Mouse (Mus musculus): ENCODE results near the gene Psma7. TPM values are rescaled to one million over a fixed set of nuclear protein-coding genes. Genes with fewer than 3 reads are reported as not detected.

The Psma7 gene
- polyA plus RNA-seq, 1 experiment: 559 TPM

DNA sequence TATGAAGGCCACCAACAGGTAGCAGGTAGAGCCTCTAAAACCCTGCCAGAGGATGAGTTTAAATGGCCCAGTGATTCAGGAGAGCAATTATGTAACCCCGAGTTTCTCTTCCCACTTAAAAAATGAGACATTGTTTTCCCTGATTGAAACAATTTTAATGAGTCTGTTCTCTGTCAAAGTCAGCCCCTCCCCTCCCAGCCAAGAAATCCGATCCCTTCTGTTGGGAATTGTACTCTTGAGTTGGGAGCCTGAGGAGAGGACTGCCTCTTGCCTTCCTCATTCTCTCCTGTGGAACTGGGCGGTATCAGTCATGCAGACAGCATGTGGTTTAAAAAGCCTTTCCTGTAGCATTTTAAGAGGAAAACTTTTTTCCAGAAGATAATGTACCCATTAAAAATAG is 42.3 kb upstream of the Psma7 start:
- H3ac ChIP-seq (ENCODE audit: control insufficient read depth, insufficient read length, low read depth): no peak overlapping the region
- no peaks in the 10 kb centered on the region for H3K79me2 ChIP-seq (ENCODE audit: control insufficient read depth, insufficient read depth)
- no peak overlapping the region for H3K4me3 ChIP-seq (ENCODE audit: insufficient read depth, poor library complexity, severe bottlenecking)
- H3K79me3 ChIP-seq (ENCODE audit: low read depth): no peaks in the 10 kb centered on the region
- H3K36me3 ChIP-seq (ENCODE audit: control insufficient read depth, insufficient read depth): peaks cover 32% of the 10 kb centered on the region
- TF ChIP-seq CTCF (IDR thresholded peaks at IDR 0.05; ENCODE audit: control insufficient read depth, insufficient read depth, insufficient read length) (no peak), USF1 (IDR thresholded peaks at IDR 0.05; ENCODE audit: low read depth) (no peak), MAX (IDR thresholded peaks at IDR 0.05) (no peak), MYOD1 (IDR thresholded peaks at IDR 0.05; ENCODE audit: control insufficient read depth, insufficient read length, low read depth) (no peak), FOSL1 (IDR thresholded peaks at IDR 0.05; ENCODE audit: insufficient read depth, low read length, poor library complexity, severe bottlenecking) (no peak), CEBPB (IDR thresholded peaks at IDR 0.05; ENCODE audit: low read depth) (no peak), MYOG (IDR thresholded peaks at IDR 0.05; ENCODE audit: control insufficient read depth, extremely low read depth, insufficient read length) (no peak)
- peaks cover 10% of the 10 kb centered on the region for H3K27me3 ChIP-seq (ENCODE audit: control insufficient read depth, insufficient read depth, insufficient read length)

DNA sequence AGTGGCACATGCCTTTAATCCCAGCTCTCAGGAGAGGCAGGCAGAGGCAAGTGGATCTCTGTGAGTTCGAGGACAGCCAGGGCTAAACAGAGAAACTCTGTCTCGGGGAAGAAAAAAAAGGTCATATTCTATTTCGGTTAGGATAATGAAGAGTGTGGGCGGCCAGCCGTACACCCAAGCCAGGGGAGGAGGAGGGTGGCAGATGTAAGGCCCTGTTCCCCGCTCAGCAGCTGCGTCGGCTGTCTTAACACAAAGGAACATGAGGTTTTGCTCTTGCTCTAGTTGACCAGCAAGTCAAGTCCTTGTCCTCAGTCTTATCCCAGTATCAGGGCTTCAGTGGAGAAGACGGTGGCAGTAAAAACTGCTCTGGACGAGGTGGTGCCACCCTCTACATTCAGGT is 40.8 kb upstream of the Psma7 start:
- H3ac ChIP-seq (ENCODE audit: control insufficient read depth, insufficient read length, low read depth): no peak overlapping the region
- no peaks in the 10 kb centered on the region for H3K27me3 ChIP-seq (ENCODE audit: control insufficient read depth, insufficient read depth, insufficient read length)
- TF ChIP-seq CTCF (IDR thresholded peaks at IDR 0.05; ENCODE audit: control insufficient read depth, insufficient read depth, insufficient read length) (no peak), MYOD1 (IDR thresholded peaks at IDR 0.05; ENCODE audit: control insufficient read depth, insufficient read length, low read depth) (no peak), MAX (IDR thresholded peaks at IDR 0.05) (no peak), USF1 (IDR thresholded peaks at IDR 0.05; ENCODE audit: low read depth) (no peak), MYOG (IDR thresholded peaks at IDR 0.05; ENCODE audit: control insufficient read depth, extremely low read depth, insufficient read length) (no peak)
- no peaks in the 10 kb centered on the region for H3K79me2 ChIP-seq (ENCODE audit: control insufficient read depth, insufficient read depth)
- no peak overlapping the region for H3K4me3 ChIP-seq (ENCODE audit: insufficient read depth, poor library complexity, severe bottlenecking)
- peaks cover 32% of the 10 kb centered on the region for H3K36me3 ChIP-seq (ENCODE audit: control insufficient read depth, insufficient read depth)
- H3K79me3 ChIP-seq (ENCODE audit: low read depth): no peaks in the 10 kb centered on the region

DNA sequence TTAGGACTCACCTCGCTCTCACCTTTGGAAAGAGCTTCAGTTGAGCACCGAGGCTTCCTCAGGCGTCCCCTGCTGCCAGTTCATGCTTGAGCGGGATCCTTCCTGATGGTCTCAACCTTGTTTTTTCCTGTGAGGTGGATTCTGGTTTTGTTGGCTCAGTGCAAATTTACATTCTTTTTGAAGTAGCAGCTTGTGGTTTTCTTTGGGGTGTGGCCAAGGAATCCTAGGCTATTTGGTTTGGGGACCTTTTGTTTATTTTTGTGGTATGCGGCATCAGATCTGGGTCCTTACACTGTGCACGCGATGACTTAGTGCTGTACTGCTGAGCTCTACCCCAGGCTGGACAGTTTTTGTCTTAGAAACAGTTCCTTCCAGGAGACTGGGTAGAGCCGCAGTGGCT is 38.4 kb upstream of the Psma7 start:
- TF ChIP-seq USF1 (IDR thresholded peaks at IDR 0.05; ENCODE audit: low read depth) (no peak), CTCF (IDR thresholded peaks at IDR 0.05; ENCODE audit: control insufficient read depth, insufficient read depth, insufficient read length) (no peak), FOSL1 (IDR thresholded peaks at IDR 0.05; ENCODE audit: insufficient read depth, low read length, poor library complexity, severe bottlenecking) (no peak)
- Histone ChIP-seq H3ac (ENCODE audit: control insufficient read depth, insufficient read length, low read depth) (no peak overlapping the region), H3K36me3 (ENCODE audit: control insufficient read depth, insufficient read depth) (peaks cover 34% of the 10 kb centered on the region), H3K79me2 (ENCODE audit: control insufficient read depth, insufficient read depth) (no peaks in the 10 kb centered on the region), H3K79me3 (ENCODE audit: low read depth) (no peaks in the 10 kb centered on the region), H3K27me3 (ENCODE audit: control insufficient read depth, insufficient read depth, insufficient read length) (no peaks in the 10 kb centered on the region), H3K4me3 (ENCODE audit: insufficient read depth, poor library complexity, severe bottlenecking) (no peak overlapping the region)

DNA sequence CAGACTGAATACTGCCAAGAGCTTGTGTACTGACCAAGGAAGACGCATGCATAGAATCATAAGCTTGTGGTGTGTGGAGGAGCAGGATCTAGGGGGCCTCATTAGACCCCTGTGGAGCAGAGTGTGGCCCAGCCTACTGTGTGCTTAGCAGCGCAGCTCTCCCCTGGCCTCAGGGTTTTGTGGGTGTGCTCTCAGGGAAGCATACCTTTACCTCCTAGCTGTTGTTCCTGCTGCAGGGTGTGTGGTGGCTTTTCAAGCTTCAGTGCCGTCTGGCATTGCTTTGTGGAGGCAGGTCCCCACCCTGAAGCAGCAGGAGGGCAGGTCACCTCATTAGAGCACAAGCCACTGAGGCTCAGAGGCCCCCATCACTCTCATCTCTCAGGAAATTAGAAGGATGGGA is 35.4 kb upstream of the Psma7 start:
- Histone ChIP-seq H3K4me3 (ENCODE audit: insufficient read depth, poor library complexity, severe bottlenecking) (no peak overlapping the region), H3ac (ENCODE audit: control insufficient read depth, insufficient read length, low read depth) (no peak overlapping the region), H3K36me3 (ENCODE audit: control insufficient read depth, insufficient read depth) (peaks cover 15% of the 10 kb centered on the region), H3K79me2 (ENCODE audit: control insufficient read depth, insufficient read depth) (no peaks in the 10 kb centered on the region), H3K27me3 (ENCODE audit: control insufficient read depth, insufficient read depth, insufficient read length) (no peaks in the 10 kb centered on the region), H3K79me3 (ENCODE audit: low read depth) (no peaks in the 10 kb centered on the region)
- TF ChIP-seq USF1 (IDR thresholded peaks at IDR 0.05; ENCODE audit: low read depth) (no peak), MYOD1 (IDR thresholded peaks at IDR 0.05; ENCODE audit: control insufficient read depth, insufficient read length, low read depth) (no peak), MYOG (IDR thresholded peaks at IDR 0.05; ENCODE audit: control insufficient read depth, extremely low read depth, insufficient read length) (no peak), MAX (IDR thresholded peaks at IDR 0.05) (no peak), CEBPB (IDR thresholded peaks at IDR 0.05; ENCODE audit: low read depth) (no peak), CTCF (IDR thresholded peaks at IDR 0.05; ENCODE audit: control insufficient read depth, insufficient read depth, insufficient read length) (no peak), FOSL1 (IDR thresholded peaks at IDR 0.05; ENCODE audit: insufficient read depth, low read length, poor library complexity, severe bottlenecking) (no peak)

DNA sequence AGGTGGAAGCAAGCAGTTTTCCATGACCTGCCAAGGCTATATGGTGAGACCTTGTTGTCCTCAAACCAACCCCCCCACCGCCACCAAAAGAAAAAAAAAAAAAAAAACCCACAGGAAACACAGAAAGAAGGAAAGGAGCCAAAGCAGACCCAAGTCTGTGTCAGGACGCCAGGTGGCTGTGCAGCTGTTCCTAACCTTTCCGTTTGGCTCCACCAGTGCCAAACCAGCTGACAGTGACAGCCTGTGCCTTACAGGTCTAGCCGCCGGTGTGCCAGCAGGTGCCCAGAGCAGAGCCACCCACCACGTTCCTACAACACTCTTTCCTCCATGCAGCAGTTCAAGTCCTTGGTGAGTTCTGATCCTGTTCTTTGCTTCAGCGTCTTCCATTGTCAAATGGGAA is 30.7 kb upstream of the Psma7 start:
- Histone ChIP-seq H3K4me3 (ENCODE audit: insufficient read depth, poor library complexity, severe bottlenecking) (no peak overlapping the region), H3K79me3 (ENCODE audit: low read depth) (no peaks in the 10 kb centered on the region), H3K36me3 (ENCODE audit: control insufficient read depth, insufficient read depth) (peaks cover 13% of the 10 kb centered on the region), H3ac (ENCODE audit: control insufficient read depth, insufficient read length, low read depth) (no peak overlapping the region), H3K27me3 (ENCODE audit: control insufficient read depth, insufficient read depth, insufficient read length) (no peaks in the 10 kb centered on the region), H3K79me2 (ENCODE audit: control insufficient read depth, insufficient read depth) (peaks cover 15% of the 10 kb centered on the region)
- no peak for TF ChIP-seq FOSL1 (IDR thresholded peaks at IDR 0.05; ENCODE audit: insufficient read depth, low read length, poor library complexity, severe bottlenecking)
- no peak for TF ChIP-seq CEBPB (IDR thresholded peaks at IDR 0.05; ENCODE audit: low read depth)
- no peak for TF ChIP-seq MYOG (IDR thresholded peaks at IDR 0.05; ENCODE audit: control insufficient read depth, extremely low read depth, insufficient read length)
- TF ChIP-seq MYOD1 (IDR thresholded peaks at IDR 0.05; ENCODE audit: control insufficient read depth, insufficient read length, low read depth): no peak
- TF ChIP-seq MAX (IDR thresholded peaks at IDR 0.05): no peak
- TF ChIP-seq USF1 (IDR thresholded peaks at IDR 0.05; ENCODE audit: low read depth): no peak
- TF ChIP-seq CTCF (IDR thresholded peaks at IDR 0.05; ENCODE audit: control insufficient read depth, insufficient read depth, insufficient read length): no peak

DNA sequence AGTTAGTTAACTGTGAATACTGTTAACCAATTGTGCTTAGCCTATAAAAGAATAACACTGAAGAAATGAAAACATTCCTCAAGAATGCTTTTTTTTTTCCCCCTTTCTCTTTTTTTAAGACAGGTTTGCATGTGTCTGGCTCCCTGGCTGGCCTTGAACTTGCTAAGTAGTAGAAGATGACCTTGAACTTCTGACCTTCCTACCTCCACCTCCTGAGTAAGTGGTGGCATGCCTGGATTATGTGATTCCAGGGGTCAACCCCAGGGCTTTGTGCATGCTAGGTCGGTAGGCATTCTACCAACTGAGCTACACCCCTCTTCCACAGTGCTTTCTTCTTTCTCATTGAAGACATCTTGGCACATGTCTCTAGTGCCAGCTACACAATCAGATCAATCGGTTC is 29.4 kb upstream of the Psma7 start:
- H3K4me3 ChIP-seq (ENCODE audit: insufficient read depth, poor library complexity, severe bottlenecking): no peak overlapping the region
- H3K79me2 ChIP-seq (ENCODE audit: control insufficient read depth, insufficient read depth): peaks cover 15% of the 10 kb centered on the region
- no peak overlapping the region for H3ac ChIP-seq (ENCODE audit: control insufficient read depth, insufficient read length, low read depth)
- H3K36me3 ChIP-seq (ENCODE audit: control insufficient read depth, insufficient read depth): peaks cover 7% of the 10 kb centered on the region
- no peaks in the 10 kb centered on the region for H3K79me3 ChIP-seq (ENCODE audit: low read depth)
- TF ChIP-seq FOSL1 (IDR thresholded peaks at IDR 0.05; ENCODE audit: insufficient read depth, low read length, poor library complexity, severe bottlenecking) (no peak), CEBPB (IDR thresholded peaks at IDR 0.05; ENCODE audit: low read depth) (no peak), CTCF (IDR thresholded peaks at IDR 0.05; ENCODE audit: control insufficient read depth, insufficient read depth, insufficient read length) (no peak), MYOD1 (IDR thresholded peaks at IDR 0.05; ENCODE audit: control insufficient read depth, insufficient read length, low read depth) (no peak), USF1 (IDR thresholded peaks at IDR 0.05; ENCODE audit: low read depth) (no peak), MYOG (IDR thresholded peaks at IDR 0.05; ENCODE audit: control insufficient read depth, extremely low read depth, insufficient read length) (no peak), MAX (IDR thresholded peaks at IDR 0.05) (no peak)
- no peaks in the 10 kb centered on the region for H3K27me3 ChIP-seq (ENCODE audit: control insufficient read depth, insufficient read depth, insufficient read length)
